Mouse (Mus musculus): ENCODE results near the gene Rprd1b. TPM values are rescaled to one million over a fixed set of nuclear protein-coding genes. Genes with fewer than 3 reads are reported as not detected.

Gene Rprd1b
- polyA plus RNA-seq, 1 experiment from 2014 or later = 40.8 TPM

- H3K9ac ChIP-seq (replicated peaks) = no peak overlapping the region
- 48% methylated on average over 5 of the region's 5 CpGs for WGBS
- no peak overlapping the region for H3K4me3 ChIP-seq (replicated peaks)
- no peak overlapping the region for H3K27ac ChIP-seq
- peak; percentile 53; the same call in 1 of the 2 replicates for ATAC-seq
- H3K4me1 ChIP-seq (replicated peaks) = peaks cover 20% of the 10 kb centered on the region
- H3K27me3 ChIP-seq = no peaks in the 10 kb centered on the region
- H3K36me3 ChIP-seq = no peaks in the 10 kb centered on the region
- no peaks in the 10 kb centered on the region for H3K9me3 ChIP-seq
- no peak overlapping the region for H3K4me2 ChIP-seq (replicated peaks)
These were observed 102.2 kb downstream of the Rprd1b start for GRCm38 (mm10) chr2:158130391-158130986.

- no peak overlapping the region for H3K27ac ChIP-seq
- H3K27me3 ChIP-seq = no peaks in the 10 kb centered on the region
- H3K9ac ChIP-seq (replicated peaks) = no peak overlapping the region
- no peak overlapping the region for H3K4me2 ChIP-seq (replicated peaks)
- peaks cover 20% of the 10 kb centered on the region for H3K4me1 ChIP-seq (replicated peaks)
- no peaks in the 10 kb centered on the region for H3K9me3 ChIP-seq
- H3K4me3 ChIP-seq (replicated peaks) = no peak overlapping the region
- no peaks in the 10 kb centered on the region for H3K36me3 ChIP-seq
- no peak for ATAC-seq
- WGBS = 91% methylated on average over 13 of the region's 13 CpGs
These were observed 103.0 kb downstream of the Rprd1b start for GRCm38 (mm10) chr2:158131197-158131835.

- no peak overlapping the region for H3K27ac ChIP-seq
- H3K27me3 ChIP-seq = no peaks in the 10 kb centered on the region
- H3K36me3 ChIP-seq = no peaks in the 10 kb centered on the region
- H3K9ac ChIP-seq (replicated peaks) = no peak overlapping the region
- no peak overlapping the region for H3K4me2 ChIP-seq (replicated peaks)
- 86% methylated on average over 10 of the region's 10 CpGs for WGBS
- H3K9me3 ChIP-seq = no peaks in the 10 kb centered on the region
- peaks cover 20% of the 10 kb centered on the region for H3K4me1 ChIP-seq (replicated peaks)
- H3K4me3 ChIP-seq (replicated peaks) = no peak overlapping the region
- no peak for ATAC-seq
These were observed 104.0 kb downstream of the Rprd1b start for GRCm38 (mm10) chr2:158132320-158132719.

GRCm38 (mm10) chr2:158133050-158133449 lies 104.8 kb downstream of the Rprd1b start:
- Histone ChIP-seq H3K9ac (replicated peaks) (no peak overlapping the region), H3K27me3 (no peaks in the 10 kb centered on the region), H3K36me3 (no peaks in the 10 kb centered on the region), H3K27ac (no peak overlapping the region), H3K4me2 (replicated peaks) (no peak overlapping the region), H3K4me3 (replicated peaks) (no peak overlapping the region), H3K9me3 (no peaks in the 10 kb centered on the region), H3K4me1 (replicated peaks) (peaks cover 20% of the 10 kb centered on the region)
- 79% methylated on average over 6 of the region's 6 CpGs for WGBS
- ATAC-seq = no peak

GRCm38 (mm10) chr2:158136205-158136604 lies 107.9 kb downstream of the Rprd1b start:
- Histone ChIP-seq H3K4me1 (replicated peaks) (peaks cover 8% of the 10 kb centered on the region; the same call in 1 of the 2 replicates), H3K9ac (replicated peaks) (no peak overlapping the region), H3K9me3 (no peaks in the 10 kb centered on the region), H3K27me3 (no peaks in the 10 kb centered on the region), H3K4me2 (replicated peaks) (no peak overlapping the region), H3K36me3 (no peaks in the 10 kb centered on the region), H3K27ac (no peak overlapping the region), H3K4me3 (replicated peaks) (no peak overlapping the region)
- 63% methylated on average over 7 of the region's 7 CpGs for WGBS
- no peak for ATAC-seq

- no peaks in the 10 kb centered on the region for H3K9me3 ChIP-seq
- H3K4me1 ChIP-seq (replicated peaks) = peaks cover 8% of the 10 kb centered on the region; the same call in 1 of the 2 replicates
- no peak overlapping the region for H3K9ac ChIP-seq (replicated peaks)
- no peaks in the 10 kb centered on the region for H3K27me3 ChIP-seq
- no peak for ATAC-seq
- no peak overlapping the region for H3K4me2 ChIP-seq (replicated peaks)
- 93% methylated on average over 12 of the region's 12 CpGs for WGBS
- H3K4me3 ChIP-seq (replicated peaks) = no peak overlapping the region
- no peaks in the 10 kb centered on the region for H3K36me3 ChIP-seq
- no peak overlapping the region for H3K27ac ChIP-seq
These were observed 109.5 kb downstream of the Rprd1b start for GRCm38 (mm10) chr2:158137771-158138170.

GRCm38 (mm10) chr2:158138778-158139177 lies 110.5 kb downstream of the Rprd1b start:
- Histone ChIP-seq H3K9ac (replicated peaks) (no peak overlapping the region), H3K4me1 (replicated peaks) (peaks cover 12% of the 10 kb centered on the region; the same call in 1 of the 2 replicates), H3K36me3 (no peaks in the 10 kb centered on the region), H3K27ac (no peak overlapping the region), H3K27me3 (no peaks in the 10 kb centered on the region), H3K4me3 (replicated peaks) (no peak overlapping the region), H3K4me2 (replicated peaks) (no peak overlapping the region), H3K9me3 (no peaks in the 10 kb centered on the region)
- ATAC-seq = no peak
- 90% methylated on average over 9 of the region's 9 CpGs for WGBS

GRCm38 (mm10) chr2:158139628-158140027 lies 111.3 kb downstream of the Rprd1b start:
- Histone ChIP-seq H3K27me3 (no peaks in the 10 kb centered on the region), H3K4me3 (replicated peaks) (no peak overlapping the region), H3K36me3 (no peaks in the 10 kb centered on the region), H3K9ac (replicated peaks) (no peak overlapping the region; the same call in 1 of the 2 replicates), H3K9me3 (no peaks in the 10 kb centered on the region), H3K4me2 (replicated peaks) (no peak overlapping the region), H3K4me1 (replicated peaks) (peaks cover 17% of the 10 kb centered on the region; the same call in 1 of the 2 replicates), H3K27ac (no peak overlapping the region)
- peak; percentile 73 for ATAC-seq
- 43% methylated on average over 7 of the region's 7 CpGs for WGBS

- no peak overlapping the region for H3K9ac ChIP-seq (replicated peaks)
- 87% methylated on average over 5 of the region's 5 CpGs for WGBS
- H3K36me3 ChIP-seq = no peaks in the 10 kb centered on the region
- H3K4me2 ChIP-seq (replicated peaks) = no peak overlapping the region
- no peak for ATAC-seq
- H3K4me3 ChIP-seq (replicated peaks) = no peak overlapping the region
- no peaks in the 10 kb centered on the region for H3K9me3 ChIP-seq
- peaks cover 8% of the 10 kb centered on the region for H3K27me3 ChIP-seq
- peaks cover 17% of the 10 kb centered on the region; the same call in 1 of the 2 replicates for H3K4me1 ChIP-seq (replicated peaks)
- no peak overlapping the region for H3K27ac ChIP-seq
These were observed 112.4 kb downstream of the Rprd1b start for GRCm38 (mm10) chr2:158140664-158141063.

GRCm38 (mm10) chr2:158141271-158141670 lies 113.0 kb downstream of the Rprd1b start:
- peaks cover 14% of the 10 kb centered on the region for H3K27me3 ChIP-seq
- no peak overlapping the region for H3K4me2 ChIP-seq (replicated peaks)
- no peak overlapping the region for H3K4me3 ChIP-seq (replicated peaks)
- no peaks in the 10 kb centered on the region for H3K9me3 ChIP-seq
- ATAC-seq = no peak
- H3K9ac ChIP-seq (replicated peaks) = no peak overlapping the region
- no peaks in the 10 kb centered on the region for H3K36me3 ChIP-seq
- H3K4me1 ChIP-seq (replicated peaks) = peaks cover 20% of the 10 kb centered on the region
- no peak overlapping the region for H3K27ac ChIP-seq
- 78% methylated on average over 7 of the region's 7 CpGs for WGBS

- Histone ChIP-seq H3K9me3 (no peaks in the 10 kb centered on the region), H3K4me3 (replicated peaks) (no peak overlapping the region), H3K27ac (no peak overlapping the region), H3K36me3 (no peaks in the 10 kb centered on the region), H3K27me3 (peaks cover 15% of the 10 kb centered on the region), H3K9ac (replicated peaks) (no peak overlapping the region), H3K4me2 (replicated peaks) (no peak overlapping the region), H3K4me1 (replicated peaks) (peaks cover 21% of the 10 kb centered on the region)
- no peak for ATAC-seq
- WGBS = 88% methylated on average over 7 of the region's 7 CpGs
These were observed 113.6 kb downstream of the Rprd1b start for GRCm38 (mm10) chr2:158141690-158142440.

- Histone ChIP-seq H3K9ac (replicated peaks) (no peak overlapping the region), H3K27ac (no peak overlapping the region), H3K36me3 (no peaks in the 10 kb centered on the region), H3K27me3 (peaks cover 15% of the 10 kb centered on the region), H3K4me3 (replicated peaks) (no peak overlapping the region), H3K4me2 (replicated peaks) (no peak overlapping the region), H3K9me3 (no peaks in the 10 kb centered on the region), H3K4me1 (replicated peaks) (peaks cover 21% of the 10 kb centered on the region)
- 81% methylated on average over 18 of the region's 18 CpGs for WGBS
- ATAC-seq = no peak
These were observed 114.7 kb downstream of the Rprd1b start for GRCm38 (mm10) chr2:158142981-158143380.
